Mouse (Mus musculus) small intestine, adult 2 months (tissue): ENCODE measurements around the gene Ankzf1. TPM values are rescaled to one million over a fixed set of nuclear protein-coding genes. Genes with fewer than 3 reads are reported as not detected.

Source experiments
- H3K27ac ChIP-seq: fragments of 200-500 bp; 2 replicates; pipeline ENCODE4 v1.5.1; 2012; ENCODE audit warnings: low read depth, low read length, control low read depth, inconsistent platforms; ENCODE audit not compliant: insufficient read depth
- H3K27me3 ChIP-seq: fragments of 200-500 bp; 2 replicates; pipeline ENCODE4 v1.6.1; 2012; ENCODE audit warnings: mild to moderate bottlenecking, moderate library complexity, low read length, inconsistent platforms; ENCODE audit not compliant: control insufficient read depth, insufficient read depth
- H3K36me3 ChIP-seq: fragments of 200-500 bp; 2 replicates; pipeline ENCODE4 v1.6.1; 2012; ENCODE audit warnings: mild to moderate bottlenecking, low read length, control low read depth, inconsistent platforms; ENCODE audit not compliant: control insufficient read depth, insufficient read depth
- H3K4me1 ChIP-seq: fragments of 200-500 bp; 2 replicates; pipeline ENCODE4 v1.6.1; 2012; ENCODE audit warnings: low read length, inconsistent platforms, mixed read lengths; ENCODE audit not compliant: control insufficient read depth, insufficient read depth, insufficient read length
- H3K4me3 ChIP-seq: fragments of 200-500 bp; 2 replicates; pipeline ENCODE4 v1.5.1; 2012; ENCODE audit warnings: low read depth, mild to moderate bottlenecking, control low read depth, inconsistent platforms, low read length, moderate library complexity
- CTCF ChIP-seq: fragments of 200-500 bp; IDR thresholded peaks from 2 replicates; pipeline ENCODE4 v1.5.1; 2012; ENCODE audit warnings: low read depth, mild to moderate bottlenecking, control low read depth, inconsistent platforms, low read length, moderate library complexity, mixed read lengths; ENCODE audit not compliant: insufficient replicate concordance, insufficient read length; ENCODE audit errors: extremely low read depth
- POLR2A ChIP-seq: fragments of 200-500 bp; IDR thresholded peaks from 2 replicates; pipeline ENCODE4 v1.6.1; 2012; ENCODE audit warnings: low read depth, mild to moderate bottlenecking, control low read depth, inconsistent platforms, low read length, moderate library complexity
- WGBS: fragments of 180-500 bp; shearing (Covaris S2); methylation state at CpG from one replicate; pipeline ENCODE4 v1.1.7; 2018; 5-methylcytosine and 5-hydroxymethylcytosine counted together
- polyA plus RNA-seq: library from polyadenylated mRNA; depleted of rRNA; stranded (reverse); fragments of >200 nt; gene quantifications from 2 replicates; pipeline ENCODE4 v1.2.3, GENCODE M21; 2012; rRNA removed

The Ankzf1 gene
- polyA plus RNA-seq, result 5.5 and 16.2 TPM in 2 replicates

- Histone ChIP-seq H3K27me3 (no peaks in the 10 kb centered on the region), H3K27ac (peak within 1 kb of the TSS; percentile 97), H3K36me3 (peaks cover 27% of the 10 kb centered on the region), H3K4me3 (peak within 1 kb of the TSS; percentile 78), H3K4me1 (peaks cover 9% of the 10 kb centered on the region)
- WGBS, result under 1% methylated on average over 56 of the region's 56 CpGs
- TF ChIP-seq POLR2A (peak; percentile 49; the same call in 1 of the 2 replicates), CTCF (no peak)
These were observed at the start of gene Ankzf1, which contains the start of gene Atg9a for GRCm38 (mm10) chr1:75191622-75192402. TSS of gene Ankzf1 (plus strand) at chr1:75192151. TSS of gene Atg9a (minus strand) at chr1:75192196.

- Histone ChIP-seq H3K27ac (peak within 1 kb of the TSS; percentile 95), H3K4me3 (peak within 1 kb of the TSS; percentile 77), H3K27me3 (no peaks in the 10 kb centered on the region), H3K4me1 (no peaks in the 10 kb centered on the region), H3K36me3 (peaks cover 47% of the 10 kb centered on the region)
- under 1% methylated on average over 89 of the region's 91 CpGs for WGBS
- peak; percentile 58 for TF ChIP-seq POLR2A
- peak; percentile 52; the same call in 1 of the 2 replicates for TF ChIP-seq CTCF
These were observed 49.4 kb upstream of the Ankzf1 start, which contains the start of the genes Cnppd1 and Retreg2 for GRCm38 (mm10) chr1:75142301-75143261. TSS of gene Cnppd1 (minus strand) at chr1:75142711. TSS of gene Retreg2 (plus strand) at chr1:75142778.

GRCm38 (mm10) chr1:75145589-75145988 is 46.4 kb upstream of the Ankzf1 start:
- TF ChIP-seq CTCF, result no peak
- TF ChIP-seq POLR2A, result no peak
- Histone ChIP-seq H3K36me3 (peaks cover 42% of the 10 kb centered on the region), H3K4me3 (no peak overlapping the region), H3K27ac (no peak overlapping the region), H3K27me3 (no peaks in the 10 kb centered on the region), H3K4me1 (no peaks in the 10 kb centered on the region)
- WGBS, result 96% methylated on average over 3 of the region's 3 CpGs

- H3K4me1 ChIP-seq, result no peaks in the 10 kb centered on the region
- peaks cover 42% of the 10 kb centered on the region for H3K36me3 ChIP-seq
- 80% methylated on average over 7 of the region's 7 CpGs for WGBS
- H3K27ac ChIP-seq, result no peak overlapping the region
- H3K27me3 ChIP-seq, result no peaks in the 10 kb centered on the region
- H3K4me3 ChIP-seq, result no peak overlapping the region
- no peak for TF ChIP-seq POLR2A
- TF ChIP-seq CTCF, result no peak
These were observed 44.4 kb upstream of the Ankzf1 start for GRCm38 (mm10) chr1:75147411-75148135.

GRCm38 (mm10) chr1:75148727-75149126 is 43.2 kb upstream of the Ankzf1 start:
- H3K4me3 ChIP-seq, result no peak overlapping the region
- H3K27ac ChIP-seq, result no peak overlapping the region
- no peaks in the 10 kb centered on the region for H3K4me1 ChIP-seq
- 84% methylated on average over 4 of the region's 4 CpGs for WGBS
- peaks cover 42% of the 10 kb centered on the region for H3K36me3 ChIP-seq
- no peaks in the 10 kb centered on the region for H3K27me3 ChIP-seq
- no peak for TF ChIP-seq POLR2A
- TF ChIP-seq CTCF, result no peak

- Histone ChIP-seq H3K36me3 (no peaks in the 10 kb centered on the region), H3K4me1 (no peaks in the 10 kb centered on the region), H3K27me3 (no peaks in the 10 kb centered on the region), H3K27ac (no peak overlapping the region), H3K4me3 (no peak overlapping the region)
- WGBS, result 39% methylated on average over 3 of the region's 3 CpGs
- TF ChIP-seq POLR2A (no peak), CTCF (no peak)
These were observed 36.1 kb upstream of the Ankzf1 start for GRCm38 (mm10) chr1:75155837-75156236.

- TF ChIP-seq CTCF (no peak), POLR2A (no peak)
These were observed 33.0 kb upstream of the Ankzf1 start for GRCm38 (mm10) chr1:75158990-75159389.

More at GRCm38 (mm10) chr1:75158990-75159389, 33.0 kb upstream of the Ankzf1 start:
- Histone ChIP-seq H3K36me3 (no peaks in the 10 kb centered on the region), H3K27ac (no peak overlapping the region), H3K4me3 (no peak overlapping the region), H3K4me1 (no peaks in the 10 kb centered on the region), H3K27me3 (no peaks in the 10 kb centered on the region)
